Mouse (Mus musculus): ENCODE measurements around the gene Epha1.

DNA sequence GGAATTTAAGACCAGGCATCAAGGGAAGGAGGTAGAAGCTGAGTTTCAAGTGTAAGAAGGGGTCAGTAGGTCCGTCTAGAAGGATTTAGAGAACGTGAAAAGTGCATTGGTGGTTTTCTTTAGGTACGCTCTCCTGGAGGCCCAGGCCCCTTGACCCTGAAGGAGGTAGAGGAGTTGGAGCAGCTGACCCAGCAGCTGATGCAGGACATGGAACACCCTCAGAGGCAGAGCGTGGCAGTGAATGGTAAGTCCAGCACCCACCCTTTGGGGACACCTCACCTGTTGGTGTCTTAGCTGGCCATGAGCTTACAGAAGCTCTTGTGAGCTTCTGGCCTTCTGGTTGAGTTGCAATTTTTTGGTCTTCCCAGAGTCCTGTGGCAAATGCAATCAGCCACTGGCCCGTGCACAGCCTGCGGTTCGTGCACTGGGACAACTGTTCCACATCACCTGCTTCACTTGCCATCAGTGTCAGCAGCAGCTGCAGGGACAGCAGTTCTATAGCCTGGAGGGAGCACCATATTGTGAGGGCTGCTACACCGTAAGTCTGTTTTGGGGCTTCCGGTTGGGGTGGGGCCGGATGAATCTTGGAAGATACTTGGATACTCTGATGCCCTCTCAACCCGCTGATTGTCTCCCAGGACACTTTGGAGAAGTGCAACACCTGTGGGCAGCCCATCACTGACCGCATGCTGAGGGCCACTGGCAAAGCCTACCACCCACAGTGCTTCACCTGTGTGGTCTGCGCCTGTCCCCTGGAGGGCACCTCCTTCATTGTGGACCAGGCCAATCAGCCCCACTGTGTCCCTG is 17.1 kb downstream of the Epha1 start:
- TF ChIP-seq POLR2A (IDR thresholded peaks at IDR 0.05; ENCODE audit: control insufficient read depth in 1 of 2, insufficient read depth in 1 of 2, low read depth in 1 of 2, low read length in 2 of 2, poor library complexity in 1 of 2), result no peak
- no peak for TF ChIP-seq MAX (IDR thresholded peaks at IDR 0.05; ENCODE audit: low read length)
- TF ChIP-seq USF1 (IDR thresholded peaks at IDR 0.05; ENCODE audit: low read depth, low read length), result no peak
- TF ChIP-seq GATA1 (IDR thresholded peaks at IDR 0.05; ENCODE audit: low read depth, low read length), result no peak
- no peak for TF ChIP-seq SMC3 (IDR thresholded peaks at IDR 0.05; ENCODE audit: low read depth, low read length)
- TF ChIP-seq NRF1 (IDR thresholded peaks at IDR 0.05; ENCODE audit: insufficient read depth, low read depth, low read length, poor library complexity, severe bottlenecking), result no peak
- no peak for TF ChIP-seq KAT2A (conservative IDR thresholded peaks at IDR 0.05; ENCODE audit: low read depth, low read length)

Data from MEL (cell line).